Mouse (Mus musculus) small intestine, adult 2 months (tissue): ENCODE results near the gene H2-T3.
"Not testable (repeated sequence)": the region's sequence is repeated elsewhere in the genome, so short reads cannot be mapped to it uniquely, and the experiment has no call there.

ENCODE experiments used
- CTCF ChIP-seq: fragments of 200-500 bp; IDR thresholded peaks from 2 replicates; pipeline ENCODE4 v1.5.1; 2012; ENCODE audit warnings: low read depth, mild to moderate bottlenecking, control low read depth, inconsistent platforms, low read length, moderate library complexity, mixed read lengths; ENCODE audit not compliant: insufficient replicate concordance, insufficient read length; ENCODE audit errors: extremely low read depth
- POLR2A ChIP-seq: fragments of 200-500 bp; IDR thresholded peaks from 2 replicates; pipeline ENCODE4 v1.6.1; 2012; ENCODE audit warnings: low read depth, mild to moderate bottlenecking, control low read depth, inconsistent platforms, low read length, moderate library complexity

DNA sequence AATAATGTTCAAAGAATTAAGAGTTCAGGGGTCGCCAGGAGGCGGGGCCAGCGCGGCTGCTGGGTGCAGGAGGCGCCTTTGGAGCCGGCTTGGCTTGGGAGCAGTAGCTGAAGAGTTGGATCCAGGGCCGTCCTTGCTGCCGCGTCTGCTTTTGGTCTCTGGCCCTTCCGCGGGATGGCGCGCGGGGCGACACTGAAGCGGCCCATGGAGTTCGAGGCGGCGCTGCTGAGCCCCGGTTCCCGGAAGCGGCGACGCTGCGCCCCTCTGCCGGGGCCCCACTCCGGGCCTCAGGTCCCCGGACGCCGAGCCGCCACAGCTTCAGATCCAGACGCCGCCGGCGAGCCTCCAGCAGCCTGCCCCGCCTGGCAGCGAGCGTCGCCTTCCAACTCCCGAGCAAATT is 11.1 kb downstream of the H2-T3 start:
- not testable (repeated sequence) for TF ChIP-seq CTCF, POLR2A
